Mouse (Mus musculus) CH12.LX (cell line): Measurements from ENCODE around the gene Eif2b4.
A peak's percentile ranks its signal among the peaks of the same experiment; 100 is the strongest.

Source experiments
- CHD2 ChIP-seq: IDR thresholded peaks from 2 replicates; pipeline ENCODE4 v1.6.1; 2011; ENCODE audit warnings: low read length, improper control_type of control experiment
- CTCF ChIP-seq, 2 experiments: IDR thresholded peaks in 1 of 2; conservative IDR thresholded peaks in 1 of 2; 2 replicates each; pipeline ENCODE4 v1.5.1; 2011 to 2012; ENCODE audit warnings: low read depth in 2 of 2, low read length in 2 of 2, improper control_type of control experiment in 1 of 2, inconsistent platforms in 1 of 2, mild to moderate bottlenecking in 1 of 2, moderate library complexity in 1 of 2
- E2F4 ChIP-seq: IDR thresholded peaks from 2 replicates; pipeline ENCODE4 v1.6.1; 2011; ENCODE audit warnings: low read depth, low read length, improper control_type of control experiment; ENCODE audit not compliant: insufficient replicate concordance
- ETS1 ChIP-seq: conservative IDR thresholded peaks from 2 replicates; pipeline ENCODE4 v1.6.1; 2012; ENCODE audit warnings: low read depth, mild to moderate bottlenecking, inconsistent platforms, low read length, improper control_type of control experiment, moderate library complexity
- JUND ChIP-seq: conservative IDR thresholded peaks from 2 replicates; pipeline ENCODE4 v1.6.1; 2011; ENCODE audit warnings: low read depth, low read length, improper control_type of control experiment
- KAT2A ChIP-seq: IDR thresholded peaks from 2 replicates; pipeline ENCODE4 v1.6.1; 2012; ENCODE audit warnings: low read length, improper control_type of control experiment, inconsistent platforms; ENCODE audit not compliant: insufficient replicate concordance
- MAZ ChIP-seq: IDR thresholded peaks from 2 replicates; pipeline ENCODE4 v1.6.1; 2012; ENCODE audit warnings: low read depth, mild to moderate bottlenecking, inconsistent platforms, low read length, improper control_type of control experiment, moderate library complexity
- MEF2A ChIP-seq: IDR thresholded peaks from 2 replicates; pipeline ENCODE4 v1.6.1; 2014; ENCODE audit warnings: low read depth, mild to moderate bottlenecking, inconsistent platforms, low read length, improper control_type of control experiment, borderline replicate concordance
- POLR2A ChIP-seq: IDR thresholded peaks from 2 replicates; pipeline ENCODE4 v1.6.1; 2011; ENCODE audit warnings: low read depth, mild to moderate bottlenecking, improper control_type of control experiment, low read length
- POLR2AphosphoS2 ChIP-seq: IDR thresholded peaks from 2 replicates; pipeline ENCODE4 v1.6.1; 2011; ENCODE audit warnings: low read depth, low read length, improper control_type of control experiment
- SMC3 ChIP-seq: IDR thresholded peaks from 2 replicates; pipeline ENCODE4 v1.6.1; 2011; ENCODE audit warnings: low read depth, low read length, improper control_type of control experiment
- TCF12 ChIP-seq: IDR thresholded peaks from 2 replicates; pipeline ENCODE4 v1.6.1; 2014; ENCODE audit warnings: low read depth, mild to moderate bottlenecking, inconsistent platforms, low read length, improper control_type of control experiment

GRCm38 (mm10) chr5:31179766-31180630, 13.2 kb downstream of the Eif2b4 start, which contains the start of the genes Gm29609 and Gtf3c2:
- TF ChIP-seq CTCF (conservative IDR thresholded peaks at IDR 0.05 in 1 of 2, IDR thresholded peaks at IDR 0.05 in 1 of 2; ENCODE audit: low read depth in 2 of 2, low read length in 2 of 2) (no peak), E2F4 (no peak; the same call in 1 of the 2 replicates), KAT2A (peak; percentile 71; the same call in 1 of the 2 replicates), SMC3 (no peak), JUND (no peak), MAZ (peak; percentile 12; the same call in 1 of the 2 replicates), TCF12 (peak; percentile 71), MEF2A (no peak; the same call in 1 of the 2 replicates), POLR2A (peak; percentile 96), ETS1 (no peak), CHD2 (no peak), POLR2AphosphoS2 (peak; percentile 87)
